Mouse (Mus musculus): Measurements from ENCODE around the gene Chrm3. TPM values are rescaled to one million over a fixed set of nuclear protein-coding genes. Genes with fewer than 3 reads are reported as not detected.
A peak's percentile ranks its signal among the peaks of the same experiment; 100 is the strongest.

The Chrm3 gene
- polyA plus RNA-seq, 1 experiment from 2014 or later, result 0.31 TPM

GRCm38 (mm10) chr13:10045651-10046350, 314.8 kb downstream of the Chrm3 start:
- peak; percentile 87 for ATAC-seq (ENCODE audit: low read depth)
- Histone ChIP-seq H3K36me3 (ENCODE audit: control insufficient read depth, insufficient read depth, low read length) (no peaks in the 10 kb centered on the region), H3K9me3 (ENCODE audit: control insufficient read depth, low read length) (no peaks in the 10 kb centered on the region), H3K27ac (ENCODE audit: low read length) (peak overlapping the region; percentile 67), H3K4me2 (ENCODE audit: low read depth, low read length) (peak overlapping the region; percentile 19), H3K9ac (ENCODE audit: low read length) (no peak overlapping the region), H3K4me3 (ENCODE audit: low read length) (no peak overlapping the region), H3K27me3 (ENCODE audit: control insufficient read depth, insufficient read depth, low read depth, low read length) (no peaks in the 10 kb centered on the region), H3K4me1 (replicated peaks; ENCODE audit: control insufficient read depth, insufficient read depth, low read length) (peaks cover 3% of the 10 kb centered on the region)
- WGBS, result 48% methylated on average over 7 of the region's 7 CpGs

DNA sequence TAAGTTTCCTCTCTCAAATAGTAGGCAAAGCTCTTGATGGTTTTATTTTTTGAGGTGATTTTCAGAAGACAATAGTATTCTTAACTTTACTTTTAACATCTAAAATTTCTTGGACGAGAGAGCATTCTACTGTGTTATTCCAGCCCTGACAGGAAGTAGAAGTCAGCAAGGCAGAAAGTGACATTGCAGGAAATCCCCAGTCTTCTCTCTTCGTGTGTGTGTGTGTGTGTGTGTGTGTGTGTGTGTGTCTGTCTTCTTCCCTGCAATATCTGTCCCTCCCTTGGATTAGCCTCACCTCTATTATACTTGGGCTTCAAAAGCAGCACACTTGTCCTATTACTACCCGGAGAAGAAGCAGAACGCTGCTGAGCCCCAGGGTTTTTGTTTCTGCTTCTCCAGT, 316.6 kb downstream of the Chrm3 start:
- Histone ChIP-seq H3K27me3 (ENCODE audit: control insufficient read depth, insufficient read depth, low read depth, low read length) (no peaks in the 10 kb centered on the region), H3K4me1 (replicated peaks; ENCODE audit: control insufficient read depth, insufficient read depth, low read length) (peaks cover 3% of the 10 kb centered on the region), H3K9me3 (ENCODE audit: control insufficient read depth, low read length) (no peaks in the 10 kb centered on the region), H3K4me3 (ENCODE audit: low read length) (no peak overlapping the region), H3K4me2 (ENCODE audit: low read depth, low read length) (no peak overlapping the region), H3K27ac (ENCODE audit: low read length) (no peak overlapping the region), H3K36me3 (ENCODE audit: control insufficient read depth, insufficient read depth, low read length) (no peaks in the 10 kb centered on the region), H3K9ac (ENCODE audit: low read length) (no peak overlapping the region)
- WGBS, result 51% methylated on average over 4 of the region's 4 CpGs
- no peak for ATAC-seq (ENCODE audit: low read depth)

DNA sequence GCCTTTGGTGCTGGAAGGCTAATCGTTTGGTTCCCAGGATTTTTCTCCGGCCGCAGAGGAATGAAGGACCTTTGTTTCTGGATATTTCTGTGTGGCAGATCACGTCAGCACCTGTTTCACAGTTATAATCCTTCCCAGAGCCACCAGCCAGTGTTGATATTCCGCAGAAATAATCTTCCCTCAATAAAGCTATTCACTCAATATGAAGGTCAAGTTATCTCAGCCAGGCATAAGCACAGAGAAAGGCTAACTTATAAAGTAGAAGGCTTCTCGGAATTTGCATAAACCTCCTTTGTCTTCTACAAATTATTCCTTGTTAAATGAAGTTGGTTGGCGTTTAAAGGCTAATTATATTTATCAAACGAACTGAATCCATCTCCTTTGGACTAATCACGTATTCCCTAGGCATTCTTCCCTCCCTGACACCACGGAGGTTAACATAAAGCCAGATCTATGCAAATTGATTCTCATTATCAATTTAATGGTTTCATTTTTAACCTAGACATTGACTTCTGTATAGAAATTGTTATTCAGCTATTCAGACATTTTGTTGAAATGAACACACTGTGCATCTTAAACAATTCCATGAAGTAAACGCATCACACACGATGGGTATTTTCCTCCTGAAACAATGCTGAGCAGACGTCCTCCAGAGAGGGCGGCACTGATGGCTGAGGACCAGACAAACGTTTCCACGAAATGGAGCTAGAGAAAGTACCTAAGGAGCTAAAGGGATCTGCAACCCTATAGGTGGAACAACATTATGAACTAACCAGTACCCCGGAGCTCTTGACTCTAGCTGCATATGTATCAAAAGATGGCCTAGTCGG, 326.9 kb downstream of the Chrm3 start:
- H3K27me3 ChIP-seq (ENCODE audit: control insufficient read depth, insufficient read depth, low read depth, low read length), result no peaks in the 10 kb centered on the region
- H3K9ac ChIP-seq (ENCODE audit: low read length), result no peak overlapping the region
- H3K27ac ChIP-seq (ENCODE audit: low read length), result no peak overlapping the region
- H3K4me2 ChIP-seq (ENCODE audit: low read depth, low read length), result no peak overlapping the region
- peaks cover 7% of the 10 kb centered on the region for H3K9me3 ChIP-seq (ENCODE audit: control insufficient read depth, low read length)
- H3K36me3 ChIP-seq (ENCODE audit: control insufficient read depth, insufficient read depth, low read length), result no peaks in the 10 kb centered on the region
- H3K4me3 ChIP-seq (ENCODE audit: low read length), result no peak overlapping the region
- 71% methylated on average over 17 of the region's 18 CpGs for WGBS
- H3K4me1 ChIP-seq (replicated peaks; ENCODE audit: control insufficient read depth, insufficient read depth, low read length), result no peaks in the 10 kb centered on the region
- ATAC-seq (ENCODE audit: low read depth), result no peak

- no peak overlapping the region for H3K4me2 ChIP-seq (ENCODE audit: low read depth, low read length)
- H3K36me3 ChIP-seq (ENCODE audit: control insufficient read depth, insufficient read depth, low read length), result no peaks in the 10 kb centered on the region
- ATAC-seq (ENCODE audit: low read depth), result no peak
- 0 out of 2 replicates have a peak, but pooled peaks cover 2% of the 10 kb centered on the region for H3K9me3 ChIP-seq (ENCODE audit: control insufficient read depth, low read length)
- H3K4me1 ChIP-seq (replicated peaks; ENCODE audit: control insufficient read depth, insufficient read depth, low read length), result no peaks in the 10 kb centered on the region
- H3K9ac ChIP-seq (ENCODE audit: low read length), result no peak overlapping the region
- 76% methylated on average over 5 of the region's 5 CpGs for WGBS
- no peaks in the 10 kb centered on the region for H3K27me3 ChIP-seq (ENCODE audit: control insufficient read depth, insufficient read depth, low read depth, low read length)
- H3K27ac ChIP-seq (ENCODE audit: low read length), result no peak overlapping the region
- no peak overlapping the region for H3K4me3 ChIP-seq (ENCODE audit: low read length)
Measured at GRCm38 (mm10) chr13:10031547-10031946, 329.1 kb downstream of the Chrm3 start.

- Histone ChIP-seq H3K4me1 (replicated peaks; ENCODE audit: control insufficient read depth, insufficient read depth, low read length) (no peaks in the 10 kb centered on the region), H3K9ac (ENCODE audit: low read length) (no peak overlapping the region), H3K27ac (ENCODE audit: low read length) (no peak overlapping the region), H3K9me3 (ENCODE audit: control insufficient read depth, low read length) (0 out of 2 replicates have a peak, but pooled peaks cover 2% of the 10 kb centered on the region), H3K4me3 (ENCODE audit: low read length) (no peak overlapping the region), H3K36me3 (ENCODE audit: control insufficient read depth, insufficient read depth, low read length) (no peaks in the 10 kb centered on the region), H3K27me3 (ENCODE audit: control insufficient read depth, insufficient read depth, low read depth, low read length) (no peaks in the 10 kb centered on the region), H3K4me2 (ENCODE audit: low read depth, low read length) (no peak overlapping the region)
- 75% methylated on average over 6 of the region's 6 CpGs for WGBS
- ATAC-seq (ENCODE audit: low read depth), result no peak
Measured at GRCm38 (mm10) chr13:10029944-10030343, 330.7 kb downstream of the Chrm3 start.

DNA sequence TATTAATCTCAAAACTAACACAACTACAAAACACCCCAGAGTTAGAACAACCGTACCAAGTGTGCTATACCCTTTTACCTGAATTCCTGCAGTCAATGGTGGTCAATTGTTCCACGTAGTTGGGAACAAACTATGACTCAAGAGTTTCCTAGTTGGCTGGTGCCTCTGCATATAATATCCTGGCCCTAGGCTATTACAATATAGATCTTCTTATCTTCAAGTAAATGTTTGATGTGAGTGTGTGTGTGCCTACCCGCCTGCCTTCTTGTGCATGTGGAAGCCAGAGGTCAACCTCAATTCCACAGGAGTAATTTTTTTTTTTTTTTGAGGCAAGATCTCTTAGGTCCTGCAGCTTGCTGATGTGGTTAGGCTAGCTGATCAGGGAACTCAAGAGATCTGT, 335.5 kb downstream of the Chrm3 start:
- Histone ChIP-seq H3K27me3 (ENCODE audit: control insufficient read depth, insufficient read depth, low read depth, low read length) (no peaks in the 10 kb centered on the region), H3K4me1 (replicated peaks; ENCODE audit: control insufficient read depth, insufficient read depth, low read length) (no peaks in the 10 kb centered on the region), H3K9me3 (ENCODE audit: control insufficient read depth, low read length) (0 out of 2 replicates have a peak, but pooled peaks cover 2% of the 10 kb centered on the region), H3K9ac (ENCODE audit: low read length) (no peak overlapping the region), H3K27ac (ENCODE audit: low read length) (no peak overlapping the region), H3K36me3 (ENCODE audit: control insufficient read depth, insufficient read depth, low read length) (no peaks in the 10 kb centered on the region), H3K4me3 (ENCODE audit: low read length) (no peak overlapping the region), H3K4me2 (ENCODE audit: low read depth, low read length) (no peak overlapping the region)
- WGBS, result 80% methylated on average over 3 of the region's 3 CpGs
- ATAC-seq (ENCODE audit: low read depth), result no peak

DNA sequence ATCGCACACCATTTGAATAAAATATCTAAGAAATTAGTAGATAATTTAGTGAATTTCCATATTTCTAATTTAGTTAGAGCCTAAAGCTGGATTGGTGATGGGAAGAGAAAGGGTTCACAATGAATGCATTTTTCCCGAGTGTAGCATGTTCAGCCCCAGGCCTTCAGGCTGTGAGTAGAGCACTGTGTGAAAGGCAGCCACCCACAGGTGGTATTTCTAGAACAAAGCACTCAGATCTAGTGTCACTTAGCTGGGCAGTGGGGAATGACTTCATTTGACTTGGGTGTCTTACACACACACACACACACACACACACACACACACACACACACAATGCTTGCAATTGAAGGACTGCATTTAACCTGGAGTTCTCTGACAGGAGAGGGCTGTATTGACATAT, 337.5 kb downstream of the Chrm3 start:
- no peaks in the 10 kb centered on the region for H3K36me3 ChIP-seq (ENCODE audit: control insufficient read depth, insufficient read depth, low read length)
- H3K9me3 ChIP-seq (ENCODE audit: control insufficient read depth, low read length), result no peaks in the 10 kb centered on the region
- no peak overlapping the region for H3K27ac ChIP-seq (ENCODE audit: low read length)
- no peaks in the 10 kb centered on the region for H3K4me1 ChIP-seq (replicated peaks; ENCODE audit: control insufficient read depth, insufficient read depth, low read length)
- no peak overlapping the region for H3K4me2 ChIP-seq (ENCODE audit: low read depth, low read length)
- no peak for ATAC-seq (ENCODE audit: low read depth)
- WGBS, result 77% methylated on average over 2 of the region's 2 CpGs
- H3K27me3 ChIP-seq (ENCODE audit: control insufficient read depth, insufficient read depth, low read depth, low read length), result no peaks in the 10 kb centered on the region
- no peak overlapping the region for H3K9ac ChIP-seq (ENCODE audit: low read length)
- no peak overlapping the region for H3K4me3 ChIP-seq (ENCODE audit: low read length)

DNA sequence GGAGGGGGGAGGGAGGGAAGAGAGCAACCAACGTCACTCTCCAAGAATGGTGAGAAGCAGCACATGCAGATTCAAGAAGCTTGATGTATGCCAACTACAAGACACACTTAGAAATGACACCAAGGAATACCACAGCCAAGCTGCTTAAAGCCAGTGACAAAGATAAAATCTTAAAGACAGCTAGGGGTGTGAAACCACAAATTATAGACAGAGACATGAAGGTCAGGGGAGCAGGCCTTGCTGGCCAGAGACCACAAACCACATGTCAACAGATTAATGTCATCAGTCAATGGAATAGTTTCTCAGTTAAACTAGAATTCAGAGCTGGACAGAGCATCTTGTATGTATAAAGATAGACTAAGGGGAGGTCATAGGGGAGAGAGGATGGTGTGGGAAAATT, 341.4 kb downstream of the Chrm3 start:
- 25% methylated on average over 1 of the region's 1 CpGs for WGBS
- H3K27me3 ChIP-seq (ENCODE audit: control insufficient read depth, insufficient read depth, low read depth, low read length), result no peaks in the 10 kb centered on the region
- no peak overlapping the region for H3K4me3 ChIP-seq (ENCODE audit: low read length)
- no peaks in the 10 kb centered on the region for H3K36me3 ChIP-seq (ENCODE audit: control insufficient read depth, insufficient read depth, low read length)
- H3K9ac ChIP-seq (ENCODE audit: low read length), result no peak overlapping the region
- no peaks in the 10 kb centered on the region for H3K9me3 ChIP-seq (ENCODE audit: control insufficient read depth, low read length)
- H3K4me1 ChIP-seq (replicated peaks; ENCODE audit: control insufficient read depth, insufficient read depth, low read length), result no peaks in the 10 kb centered on the region
- no peak overlapping the region for H3K27ac ChIP-seq (ENCODE audit: low read length)
- no peak overlapping the region for H3K4me2 ChIP-seq (ENCODE audit: low read depth, low read length)
- ATAC-seq (ENCODE audit: low read depth), result no peak

GRCm38 (mm10) chr13:10002916-10003315, 357.7 kb downstream of the Chrm3 start:
- no peak for ATAC-seq (ENCODE audit: low read depth)

More at GRCm38 (mm10) chr13:10002916-10003315, 357.7 kb downstream of the Chrm3 start:
- Histone ChIP-seq H3K9me3 (ENCODE audit: control insufficient read depth, low read length) (no peaks in the 10 kb centered on the region), H3K27ac (ENCODE audit: low read length) (no peak overlapping the region), H3K4me3 (ENCODE audit: low read length) (no peak overlapping the region), H3K27me3 (ENCODE audit: control insufficient read depth, insufficient read depth, low read depth, low read length) (no peaks in the 10 kb centered on the region), H3K4me1 (replicated peaks; ENCODE audit: control insufficient read depth, insufficient read depth, low read length) (no peaks in the 10 kb centered on the region), H3K9ac (ENCODE audit: low read length) (no peak overlapping the region), H3K4me2 (ENCODE audit: low read depth, low read length) (no peak overlapping the region), H3K36me3 (ENCODE audit: control insufficient read depth, insufficient read depth, low read length) (no peaks in the 10 kb centered on the region)
- WGBS, result 51% methylated on average over 4 of the region's 4 CpGs
